Mouse (Mus musculus) midbrain, embryonic 16.5 days (tissue): ENCODE data around the gene Plxnb2. TPM values are rescaled to one million over a fixed set of nuclear protein-coding genes. Genes with fewer than 3 reads are reported as not detected.

Experiments used
- ATAC-seq: fragments of 200-750 bp; cut with Nextera tagmentation; 2 replicates; pipeline ENCODE4 v1.8.0; 2017; ENCODE audit warnings: moderate TSS enrichment
- H3K27ac ChIP-seq: fragments of 300-500 bp; sonication (generic); 2 replicates; pipeline ENCODE4 v1.5.1; 2014; ENCODE audit warnings: mild to moderate bottlenecking, low read length, mixed read lengths
- H3K27me3 ChIP-seq: fragments of 300-500 bp; sonication (generic); 2 replicates; pipeline ENCODE4 v1.6.1; 2014; ENCODE audit warnings: low read depth, low read length, mixed read lengths; ENCODE audit not compliant: control insufficient read depth, insufficient read depth
- H3K36me3 ChIP-seq: fragments of 300-500 bp; sonication (generic); 2 replicates; pipeline ENCODE4 v1.6.1; 2014; ENCODE audit warnings: mild to moderate bottlenecking, low read length, moderate library complexity, mixed read lengths; ENCODE audit not compliant: control insufficient read depth, insufficient read depth
- H3K4me1 ChIP-seq: fragments of 300-500 bp; sonication (generic); 2 replicates; pipeline ENCODE4 v1.6.1; 2014; ENCODE audit warnings: mild to moderate bottlenecking, low read length, mixed read lengths; ENCODE audit not compliant: control insufficient read depth, insufficient read depth
- H3K4me2 ChIP-seq: fragments of 300-500 bp; sonication (generic); 2 replicates; pipeline ENCODE4 v1.6.1; 2014; ENCODE audit warnings: mild to moderate bottlenecking, low read length, mixed read lengths
- H3K4me3 ChIP-seq: fragments of 300-500 bp; sonication (generic); 2 replicates; pipeline ENCODE4 v1.5.1; 2014; ENCODE audit warnings: low read depth, mild to moderate bottlenecking, low read length, moderate library complexity, mixed read lengths
- H3K9ac ChIP-seq: fragments of 300-500 bp; sonication (generic); 2 replicates; pipeline ENCODE4 v1.6.1; 2014; ENCODE audit warnings: low read depth, low read length, mixed read lengths
- H3K9me3 ChIP-seq: fragments of 300-500 bp; sonication (generic); replicated peaks from 2 replicates; pipeline ENCODE4 v1.6.1; 2014; ENCODE audit warnings: mild to moderate bottlenecking, low read length, mixed read lengths; ENCODE audit not compliant: control insufficient read depth, poor library complexity, severe bottlenecking
- WGBS: fragments of 180-500 bp; shearing (Covaris S2); extraction: QIAGEN DNeasy Blood & Tissue Kit; methylation state at CpG from one replicate; pipeline ENCODE4 v1.1.7; 2014; 5-methylcytosine and 5-hydroxymethylcytosine counted together
- polyA plus RNA-seq: library from polyadenylated mRNA; unstranded; fragments of >200 nt; fragmentation: Nextera tagmentation; extraction: Ambion mirVana; gene quantifications from 2 replicates; pipeline ENCODE4 v1.2.1, GENCODE M21; 2015

Plxnb2 gene
- polyA plus RNA-seq, 1 experiment from 2014 or later = 90.1 TPM

DNA sequence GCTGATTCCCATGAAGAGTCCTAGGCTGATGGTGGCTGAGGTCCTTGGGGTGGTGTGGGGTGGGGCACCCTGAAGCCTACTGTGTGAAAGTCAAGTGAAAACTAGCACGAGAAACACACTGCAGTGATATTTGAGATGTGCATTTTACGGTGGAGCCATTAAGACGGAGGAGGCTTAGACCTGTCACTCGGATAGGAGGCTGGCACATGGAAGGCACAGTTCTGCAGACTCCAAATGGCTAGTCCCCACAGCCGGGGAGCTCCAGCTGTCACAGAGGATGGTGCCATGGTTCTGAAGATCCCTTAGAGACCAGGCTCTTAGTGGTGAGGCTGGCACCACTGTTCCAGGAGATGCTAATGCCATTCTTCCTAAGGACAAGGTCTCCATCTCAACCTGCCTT lies 2.3 kb upstream of the Plxnb2 start:
- H3K9ac ChIP-seq = no peak overlapping the region
- no peak overlapping the region for H3K4me2 ChIP-seq
- no peaks in the 10 kb centered on the region for H3K27me3 ChIP-seq
- WGBS = 74% methylated on average over 5 of the region's 5 CpGs
- H3K9me3 ChIP-seq = no peaks in the 10 kb centered on the region
- no peak overlapping the region for H3K4me3 ChIP-seq
- peak overlapping the region; percentile 32; the same call in 1 of the 2 replicates for H3K27ac ChIP-seq
- peaks cover 26% of the 10 kb centered on the region for H3K4me1 ChIP-seq
- ATAC-seq = no peak
- H3K36me3 ChIP-seq = peaks cover 13% of the 10 kb centered on the region

DNA sequence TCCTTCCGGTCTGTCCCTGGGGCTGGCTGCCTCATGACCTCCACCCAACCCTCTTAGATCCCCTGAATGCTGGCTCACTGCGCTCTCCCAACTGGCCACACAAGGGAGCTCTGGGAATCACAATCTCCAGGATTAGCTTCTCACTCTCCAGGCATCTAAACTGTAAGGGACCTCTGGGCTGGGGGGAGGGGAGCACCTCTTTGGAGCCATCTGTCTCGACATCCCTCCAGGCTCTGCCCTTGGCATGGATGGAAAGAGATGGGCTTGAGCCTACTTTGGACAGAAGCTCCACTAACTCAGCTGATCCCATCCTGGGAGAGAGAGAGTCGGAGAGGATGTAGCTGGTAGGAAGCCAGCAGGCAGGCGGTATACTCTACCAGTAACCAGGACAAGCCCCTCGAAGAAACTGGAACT lies 1.7 kb upstream of the Plxnb2 start:
- peaks cover 31% of the 10 kb centered on the region for H3K4me1 ChIP-seq
- 33% methylated on average over 6 of the region's 6 CpGs for WGBS
- peak overlapping the region; percentile 32 for H3K27ac ChIP-seq

DNA sequence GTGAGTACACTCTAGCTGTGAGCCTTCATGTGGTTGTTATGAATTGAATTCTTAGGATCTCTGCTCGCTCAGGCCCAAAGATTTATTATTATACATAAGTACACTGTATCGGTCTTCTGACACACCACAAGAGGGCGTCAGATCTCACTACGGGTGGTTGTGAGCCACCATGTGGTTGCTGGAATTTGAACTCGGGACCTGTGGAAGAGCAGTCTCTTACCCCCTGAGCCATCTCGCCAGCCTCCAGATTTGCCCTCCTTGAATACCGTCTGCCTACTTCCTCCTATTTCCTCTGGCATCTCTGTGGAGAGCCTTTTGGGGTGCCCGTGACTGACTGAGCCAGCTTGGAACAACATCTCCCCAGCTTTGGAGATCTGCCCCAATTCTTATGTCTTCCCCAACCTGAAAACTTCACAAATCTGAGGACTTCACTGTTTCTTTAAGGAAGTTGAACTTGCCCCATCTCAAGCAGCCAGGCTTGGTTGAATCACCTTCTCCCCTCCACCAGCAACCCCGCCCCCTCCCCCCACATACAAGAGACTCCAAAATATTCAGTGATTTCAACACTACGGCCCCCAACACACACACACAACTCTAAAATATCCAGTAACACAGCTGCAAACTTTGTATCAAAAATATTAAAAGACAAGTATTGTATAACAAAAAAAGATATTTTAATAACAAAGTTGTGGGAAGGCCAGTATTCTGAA lies 1.1 kb upstream of the Plxnb2 start:
- peaks cover 11% of the 10 kb centered on the region for H3K36me3 ChIP-seq
- peak overlapping the region; percentile 85 for H3K27ac ChIP-seq
- 82% methylated on average over 10 of the region's 10 CpGs for WGBS

More for the DNA sequence above, 1.7 kb upstream of the Plxnb2 start:
- no peaks in the 10 kb centered on the region for H3K9me3 ChIP-seq
- no peaks in the 10 kb centered on the region for H3K27me3 ChIP-seq
- H3K4me3 ChIP-seq = no peak overlapping the region
- H3K9ac ChIP-seq = no peak overlapping the region
- H3K36me3 ChIP-seq = peaks cover 13% of the 10 kb centered on the region
- ATAC-seq = no peak
- H3K4me2 ChIP-seq = no peak overlapping the region

DNA sequence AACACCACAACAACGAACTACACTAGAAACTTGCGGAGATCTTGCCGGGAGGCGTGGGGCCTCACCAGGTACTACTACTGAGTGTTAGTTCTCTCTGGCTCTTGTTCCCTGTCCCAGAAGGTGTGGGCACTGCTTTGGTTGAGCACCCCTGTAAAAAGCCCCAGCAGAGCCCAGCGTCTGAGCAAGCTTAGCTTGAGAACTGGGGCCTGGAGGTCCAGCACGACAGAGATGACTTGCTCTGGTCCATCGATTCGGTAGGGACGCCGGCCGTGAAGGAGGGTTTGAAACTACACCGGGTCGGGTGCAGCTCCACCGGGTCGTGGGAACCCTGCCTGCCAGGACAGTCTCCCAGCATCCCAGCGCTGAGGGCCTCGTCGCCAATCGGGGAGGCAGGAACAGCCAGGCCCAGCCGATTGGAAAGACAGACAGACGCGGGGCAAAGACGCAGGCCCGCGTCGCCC lies 477 bp downstream of the Plxnb2 start:
- Histone ChIP-seq H3K4me2 (peak overlapping the region; percentile 97), H3K4me1 (peaks cover 48% of the 10 kb centered on the region), H3K27ac (peak overlapping the region; percentile 85), H3K36me3 (no peaks in the 10 kb centered on the region), H3K9me3 (no peaks in the 10 kb centered on the region), H3K4me3 (peak overlapping the region; percentile 77), H3K9ac (peak overlapping the region; percentile 94), H3K27me3 (no peaks in the 10 kb centered on the region)
- peak; percentile 21 for ATAC-seq
- WGBS = under 1% methylated on average over 26 of the region's 26 CpGs

More for the DNA sequence above, 1.1 kb upstream of the Plxnb2 start:
- Histone ChIP-seq H3K4me3 (peak overlapping the region; percentile 77; the same call in 1 of the 2 replicates), H3K4me1 (peaks cover 38% of the 10 kb centered on the region), H3K4me2 (peak overlapping the region; percentile 97), H3K9ac (no peak overlapping the region), H3K9me3 (no peaks in the 10 kb centered on the region), H3K27me3 (no peaks in the 10 kb centered on the region)
- ATAC-seq = no peak

DNA sequence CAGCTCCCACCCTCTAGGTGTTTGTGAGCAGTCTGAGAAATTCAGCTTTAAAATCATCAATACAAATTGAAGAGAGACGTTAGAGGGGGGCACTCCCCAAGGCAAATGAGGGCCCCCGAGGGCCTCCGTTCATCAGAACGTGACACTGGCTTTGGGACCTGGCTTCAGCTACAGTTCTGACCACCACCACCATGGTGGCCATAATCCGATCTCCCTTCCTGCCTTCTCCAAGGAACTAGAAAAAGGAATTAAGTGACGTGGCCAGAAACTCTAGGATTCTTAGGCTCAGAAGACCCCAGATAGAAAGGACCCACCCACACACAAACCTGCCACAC lies 991 bp downstream of the Plxnb2 start:
- no peaks in the 10 kb centered on the region for H3K9me3 ChIP-seq
- no peaks in the 10 kb centered on the region for H3K36me3 ChIP-seq
- peak overlapping the region; percentile 77 for H3K4me3 ChIP-seq
- peak overlapping the region; percentile 85 for H3K27ac ChIP-seq
- peak overlapping the region; percentile 94 for H3K9ac ChIP-seq
- 2% methylated on average over 6 of the region's 6 CpGs for WGBS
- peak overlapping the region; percentile 97 for H3K4me2 ChIP-seq
- no peak for ATAC-seq
- H3K4me1 ChIP-seq = peaks cover 53% of the 10 kb centered on the region
- H3K27me3 ChIP-seq = no peaks in the 10 kb centered on the region

DNA sequence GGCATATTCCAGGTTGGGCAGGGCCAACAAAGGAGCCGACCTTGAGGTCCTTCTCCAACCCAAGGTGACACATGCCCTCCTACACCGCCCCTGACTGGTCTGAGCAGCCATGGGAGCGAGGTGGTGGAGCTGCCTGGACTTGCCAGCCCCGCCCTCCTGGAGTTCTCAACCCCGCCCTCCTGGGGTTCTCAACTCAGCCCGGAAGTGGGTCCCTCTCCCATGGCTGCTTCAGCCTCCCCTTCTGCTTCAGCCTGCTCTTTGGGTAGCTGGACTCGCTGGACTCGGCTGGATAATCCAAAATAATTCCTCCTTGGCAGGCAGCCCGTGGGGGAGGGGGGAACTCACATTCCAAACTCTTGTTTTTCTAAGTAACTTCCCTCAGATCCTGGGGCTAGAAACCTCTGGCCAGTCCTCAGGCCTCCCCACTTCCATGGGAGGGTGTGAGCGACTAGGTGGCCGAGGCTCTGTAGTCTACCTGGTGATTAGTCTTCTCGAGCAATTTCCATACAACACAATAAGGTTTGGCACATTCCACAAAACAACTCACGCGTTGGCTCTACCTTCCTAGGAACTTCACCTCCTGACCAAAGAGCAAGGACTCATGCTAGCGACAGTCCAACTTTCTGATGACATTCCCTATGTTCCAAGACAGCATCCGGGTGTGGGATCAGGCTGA lies 1.5 kb downstream of the Plxnb2 start:
- Histone ChIP-seq H3K4me1 (peaks cover 58% of the 10 kb centered on the region), H3K4me2 (peak overlapping the region; percentile 97), H3K9ac (peak overlapping the region; percentile 94), H3K4me3 (peak overlapping the region; percentile 77), H3K27me3 (no peaks in the 10 kb centered on the region), H3K36me3 (no peaks in the 10 kb centered on the region), H3K9me3 (no peaks in the 10 kb centered on the region), H3K27ac (peak overlapping the region; percentile 85)
- WGBS = 1% methylated on average over 15 of the region's 16 CpGs
- no peak for ATAC-seq

DNA sequence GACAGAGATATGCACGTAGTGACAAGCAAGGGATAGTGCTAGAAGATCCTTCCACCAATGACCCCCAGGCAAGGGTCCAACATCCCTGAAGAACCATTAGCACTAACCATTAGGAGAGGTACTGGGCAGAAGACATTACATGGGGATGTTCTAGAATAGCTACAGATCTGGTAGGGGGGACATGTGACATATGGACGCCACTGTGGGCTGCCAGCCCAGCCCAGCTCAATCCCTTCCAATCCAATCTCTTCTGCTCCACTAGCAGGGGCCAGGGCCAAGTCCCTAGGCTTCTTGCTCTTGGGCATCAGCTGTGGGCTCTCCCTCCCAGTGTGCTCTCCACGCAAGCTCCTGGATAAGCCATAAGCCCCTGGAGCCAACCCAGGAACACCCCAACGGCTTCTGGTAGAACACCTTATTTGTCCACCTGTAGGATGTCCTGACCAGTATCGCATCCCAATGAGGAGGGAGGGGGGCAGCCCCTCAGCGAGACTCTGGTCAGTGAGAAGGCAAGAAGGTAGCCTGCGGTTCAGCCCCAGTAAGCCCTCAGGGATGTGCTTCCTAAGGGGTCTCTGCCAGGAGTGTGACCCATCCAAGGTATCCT lies 2.2 kb downstream of the Plxnb2 start:
- Histone ChIP-seq H3K9me3 (no peaks in the 10 kb centered on the region), H3K27ac (no peak overlapping the region), H3K9ac (peak overlapping the region; percentile 94; the same call in 1 of the 2 replicates), H3K4me3 (peak overlapping the region; percentile 77), H3K4me1 (peaks cover 64% of the 10 kb centered on the region), H3K36me3 (no peaks in the 10 kb centered on the region), H3K27me3 (no peaks in the 10 kb centered on the region), H3K4me2 (peak overlapping the region; percentile 97)
- ATAC-seq = no peak
- WGBS = 54% methylated on average over 7 of the region's 7 CpGs

DNA sequence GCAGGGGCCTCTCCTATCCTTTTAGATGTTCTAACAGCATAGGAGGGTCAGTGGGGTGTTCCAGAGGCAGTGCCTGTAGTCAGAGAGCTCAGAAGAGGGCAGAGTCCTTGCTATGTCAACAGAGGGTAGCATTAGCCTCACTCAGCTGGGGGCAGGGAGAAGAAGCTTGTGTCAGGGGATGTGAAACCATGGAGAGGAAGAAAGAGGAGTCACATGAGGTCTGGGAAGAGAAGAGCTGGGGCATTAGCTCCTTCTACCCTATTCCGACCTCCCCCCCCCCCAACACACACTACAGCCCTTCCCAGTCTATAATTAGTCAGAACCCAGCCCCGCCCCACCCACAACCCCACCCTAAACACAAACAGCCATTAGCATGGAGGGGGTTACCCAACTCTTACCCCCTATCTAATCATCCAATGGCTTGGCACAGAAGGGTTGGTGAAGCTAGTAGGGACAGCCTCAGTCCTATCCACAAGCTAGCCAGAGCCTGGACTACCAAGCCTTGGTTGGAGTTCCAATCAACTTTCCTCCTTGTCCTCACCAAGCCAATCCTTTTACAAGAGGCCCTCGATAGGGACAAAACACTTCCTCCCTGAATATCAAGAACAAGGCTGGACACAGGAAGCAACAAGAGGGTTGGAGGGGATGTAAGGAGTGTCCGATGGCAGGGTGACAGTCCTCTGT lies 2.9 kb downstream of the Plxnb2 start:
- ATAC-seq = no peak
- peak overlapping the region; percentile 77; the same call in 1 of the 2 replicates for H3K4me3 ChIP-seq
- H3K27me3 ChIP-seq = no peaks in the 10 kb centered on the region
- H3K4me1 ChIP-seq = peaks cover 67% of the 10 kb centered on the region
- peak overlapping the region; percentile 97 for H3K4me2 ChIP-seq
- peak overlapping the region; percentile 53; the same call in 1 of the 2 replicates for H3K27ac ChIP-seq
- 76% methylated on average over 4 of the region's 4 CpGs for WGBS
- H3K9me3 ChIP-seq = no peaks in the 10 kb centered on the region
- no peaks in the 10 kb centered on the region for H3K36me3 ChIP-seq
- 0 out of 2 replicates have a peak overlapping the region, but pooled peaks have one; percentile 22 for H3K9ac ChIP-seq
